Mouse (Mus musculus): ENCODE measurements at regions not wholly inside any gene's neighbourhood (a gene's known extent, or its start where the extent isn't known, plus 50 kb on each side); places are given as distances from the start of the nearest gene placed in this dataset.

DNA sequence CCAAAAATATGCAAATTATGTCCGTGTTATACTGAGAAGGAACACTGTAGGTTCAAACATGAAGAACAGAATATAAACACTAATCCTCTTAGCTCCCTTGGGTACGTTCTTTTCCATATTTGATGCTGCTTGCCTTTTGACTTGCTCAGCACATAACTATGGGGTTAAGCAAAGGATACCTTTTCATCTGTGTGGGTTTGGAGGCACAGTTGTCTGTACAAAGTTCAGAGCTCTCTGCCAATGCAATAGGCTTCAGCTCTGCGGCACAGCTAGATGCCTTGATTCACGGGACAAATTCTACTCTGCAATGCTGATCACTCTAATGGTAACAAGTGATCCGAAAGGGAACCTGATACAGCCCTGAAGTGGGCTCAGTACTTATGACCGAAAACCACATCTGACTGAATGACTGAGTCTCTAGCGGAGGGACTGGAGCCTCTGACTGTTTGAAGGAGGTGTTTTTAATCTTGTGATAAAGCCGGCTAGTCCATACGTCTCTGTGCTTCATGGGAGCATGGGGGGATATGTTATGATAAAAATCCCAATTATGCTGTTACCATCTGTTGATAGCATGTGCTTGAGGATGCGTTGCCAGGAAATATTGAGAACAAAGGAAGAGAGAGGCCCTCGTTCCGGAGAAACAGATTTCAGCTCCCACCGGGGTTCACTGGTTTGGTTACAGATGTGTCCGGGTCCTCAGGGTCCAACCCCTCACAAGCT is 146.7 kb upstream of the Tsc22d2 start:
- no peak for TF ChIP-seq CTCF (IDR thresholded peaks at IDR 0.05; ENCODE audit: low read depth)
- no peak for TF ChIP-seq EP300 (IDR thresholded peaks at IDR 0.05; ENCODE audit: low read depth)

Measured in liver, embryonic 14.5 days (tissue).